Mouse (Mus musculus): ENCODE results near the gene Toporsl. TPM values are rescaled to one million over a fixed set of nuclear protein-coding genes. Genes with fewer than 3 reads are reported as not detected.

The Toporsl gene
- total RNA-seq, 1 experiment = 0.18 TPM

GRCm38 (mm10) chr4:52606923-52607322 lies 10.8 kb downstream of the Toporsl start:
- Histone ChIP-seq H3K36me3 (ENCODE audit: control insufficient read depth, insufficient read depth, low read length, poor library complexity, severe bottlenecking) (no peaks in the 10 kb centered on the region), H3K4me3 (ENCODE audit: insufficient read depth in 1 of 2, low read depth in 1 of 2, low read length in 2 of 2, poor library complexity in 1 of 2, severe bottlenecking in 1 of 2) (no peak overlapping the region), H3K4me1 (ENCODE audit: control insufficient read depth in 2 of 2, insufficient read depth in 2 of 2, low read length in 2 of 2, poor library complexity in 1 of 2) (no peaks in the 10 kb centered on the region), H3K9me3 (ENCODE audit: control insufficient read depth, insufficient read depth, low read depth, low read length) (no peaks in the 10 kb centered on the region), H3K9ac (ENCODE audit: insufficient read depth, low read depth, low read length, poor library complexity, severe bottlenecking) (no peak overlapping the region), H3K27ac (ENCODE audit: insufficient read depth, low read depth, low read length, poor library complexity, severe bottlenecking) (no peak overlapping the region)
- in situ Hi-C loops (cut with MboI; ENCODE audit: low sequenced_read_pairs in 2 of 2, unreplicated experiment in 2 of 2) = no loop called here
- TF ChIP-seq HCFC1 (IDR thresholded peaks at IDR 0.05; ENCODE audit: borderline replicate concordance, insufficient read depth, low read length) (no peak), ZNF384 (IDR thresholded peaks at IDR 0.05; ENCODE audit: low read depth, low read length) (no peak), MAFK (IDR thresholded peaks at IDR 0.05; ENCODE audit: insufficient read depth, low read depth, low read length) (no peak), CHD2 (IDR thresholded peaks at IDR 0.05; ENCODE audit: low read depth, low read length) (no peak), ZC3H11A (IDR thresholded peaks at IDR 0.05; ENCODE audit: borderline replicate concordance, low read depth, low read length) (no peak)
- DNase-seq (ENCODE audit: low read depth, low spot score) = no peak

GRCm38 (mm10) chr4:52634986-52635385 lies 38.9 kb downstream of the Toporsl start:
- Histone ChIP-seq H3K27ac (ENCODE audit: insufficient read depth, low read depth, low read length, poor library complexity, severe bottlenecking) (no peak overlapping the region), H3K36me3 (ENCODE audit: control insufficient read depth, insufficient read depth, low read length, poor library complexity, severe bottlenecking) (no peaks in the 10 kb centered on the region), H3K4me3 (ENCODE audit: insufficient read depth in 1 of 2, low read depth in 1 of 2, low read length in 2 of 2, poor library complexity in 1 of 2, severe bottlenecking in 1 of 2) (no peak overlapping the region), H3K9ac (ENCODE audit: insufficient read depth, low read depth, low read length, poor library complexity, severe bottlenecking) (no peak overlapping the region), H3K4me1 (ENCODE audit: control insufficient read depth in 2 of 2, insufficient read depth in 2 of 2, low read length in 2 of 2, poor library complexity in 1 of 2) (no peaks in the 10 kb centered on the region), H3K9me3 (ENCODE audit: control insufficient read depth, insufficient read depth, low read depth, low read length) (no peaks in the 10 kb centered on the region)
- no peak for DNase-seq (ENCODE audit: low read depth, low spot score)
- in situ Hi-C loops (cut with MboI; ENCODE audit: low sequenced_read_pairs in 2 of 2, unreplicated experiment in 2 of 2) = no loop called here
- no peak for TF ChIP-seq ZNF384 (IDR thresholded peaks at IDR 0.05; ENCODE audit: low read depth, low read length)
- TF ChIP-seq CHD2 (IDR thresholded peaks at IDR 0.05; ENCODE audit: low read depth, low read length) = no peak
- TF ChIP-seq ZC3H11A (IDR thresholded peaks at IDR 0.05; ENCODE audit: borderline replicate concordance, low read depth, low read length) = no peak
- no peak for TF ChIP-seq MAFK (IDR thresholded peaks at IDR 0.05; ENCODE audit: insufficient read depth, low read depth, low read length)
- no peak for TF ChIP-seq HCFC1 (IDR thresholded peaks at IDR 0.05; ENCODE audit: borderline replicate concordance, insufficient read depth, low read length)

- H3K27ac ChIP-seq (ENCODE audit: insufficient read depth, low read depth, low read length, poor library complexity, severe bottlenecking) = no peak overlapping the region
- no peak for DNase-seq (ENCODE audit: low read depth, low spot score)
- no peak for TF ChIP-seq ZC3H11A (IDR thresholded peaks at IDR 0.05; ENCODE audit: borderline replicate concordance, low read depth, low read length)
- TF ChIP-seq CHD2 (IDR thresholded peaks at IDR 0.05; ENCODE audit: low read depth, low read length) = no peak
- no peak for TF ChIP-seq ZNF384 (IDR thresholded peaks at IDR 0.05; ENCODE audit: low read depth, low read length)
- TF ChIP-seq HCFC1 (IDR thresholded peaks at IDR 0.05; ENCODE audit: borderline replicate concordance, insufficient read depth, low read length) = no peak
- TF ChIP-seq MAFK (IDR thresholded peaks at IDR 0.05; ENCODE audit: insufficient read depth, low read depth, low read length) = no peak
- H3K36me3 ChIP-seq (ENCODE audit: control insufficient read depth, insufficient read depth, low read length, poor library complexity, severe bottlenecking) = no peaks in the 10 kb centered on the region
- no peaks in the 10 kb centered on the region for H3K4me1 ChIP-seq (ENCODE audit: control insufficient read depth in 2 of 2, insufficient read depth in 2 of 2, low read length in 2 of 2, poor library complexity in 1 of 2)
- no peak overlapping the region for H3K4me3 ChIP-seq (ENCODE audit: insufficient read depth in 1 of 2, low read depth in 1 of 2, low read length in 2 of 2, poor library complexity in 1 of 2, severe bottlenecking in 1 of 2)
- no peaks in the 10 kb centered on the region for H3K9me3 ChIP-seq (ENCODE audit: control insufficient read depth, insufficient read depth, low read depth, low read length)
- no peak overlapping the region for H3K9ac ChIP-seq (ENCODE audit: insufficient read depth, low read depth, low read length, poor library complexity, severe bottlenecking)
- in situ Hi-C loops (cut with MboI; ENCODE audit: low sequenced_read_pairs in 2 of 2, unreplicated experiment in 2 of 2) = no loop called here
Measured at GRCm38 (mm10) chr4:52647791-52648190, 51.7 kb downstream of the Toporsl start.

DNA sequence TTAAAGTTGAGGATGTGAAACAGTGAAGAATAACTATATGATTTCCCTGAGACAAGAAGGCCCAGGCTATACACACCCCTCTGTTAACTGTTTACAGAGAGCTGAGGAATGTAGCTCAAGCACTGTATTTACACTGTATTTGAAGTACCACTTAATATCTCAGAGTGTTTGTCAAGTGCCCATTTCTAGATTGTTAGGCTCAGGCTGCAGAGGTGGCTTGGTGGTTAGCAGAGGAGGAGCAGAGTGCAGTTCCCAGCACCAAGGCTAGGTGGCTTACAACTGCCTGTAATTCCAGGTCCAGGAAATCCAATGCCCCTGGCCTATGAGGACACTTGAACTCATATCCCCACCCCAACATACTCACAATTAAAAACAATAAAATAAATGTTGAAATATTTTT lies 63.6 kb downstream of the Toporsl start:
- no peaks in the 10 kb centered on the region for H3K4me1 ChIP-seq (ENCODE audit: control insufficient read depth in 2 of 2, insufficient read depth in 2 of 2, low read length in 2 of 2, poor library complexity in 1 of 2)
- DNase-seq (ENCODE audit: low read depth, low spot score) = peak; percentile 8
- H3K9ac ChIP-seq (ENCODE audit: insufficient read depth, low read depth, low read length, poor library complexity, severe bottlenecking) = no peak overlapping the region
- in situ Hi-C loops (cut with MboI; ENCODE audit: low sequenced_read_pairs in 2 of 2, unreplicated experiment in 2 of 2) = no loop called here
- H3K36me3 ChIP-seq (ENCODE audit: control insufficient read depth, insufficient read depth, low read length, poor library complexity, severe bottlenecking) = no peaks in the 10 kb centered on the region
- H3K9me3 ChIP-seq (ENCODE audit: control insufficient read depth, insufficient read depth, low read depth, low read length) = no peaks in the 10 kb centered on the region
- TF ChIP-seq MAFK (IDR thresholded peaks at IDR 0.05; ENCODE audit: insufficient read depth, low read depth, low read length) (no peak), CHD2 (IDR thresholded peaks at IDR 0.05; ENCODE audit: low read depth, low read length) (no peak), ZC3H11A (IDR thresholded peaks at IDR 0.05; ENCODE audit: borderline replicate concordance, low read depth, low read length) (no peak), ZNF384 (IDR thresholded peaks at IDR 0.05; ENCODE audit: low read depth, low read length) (no peak), HCFC1 (IDR thresholded peaks at IDR 0.05; ENCODE audit: borderline replicate concordance, insufficient read depth, low read length) (no peak)
- H3K27ac ChIP-seq (ENCODE audit: insufficient read depth, low read depth, low read length, poor library complexity, severe bottlenecking) = no peak overlapping the region
- no peak overlapping the region for H3K4me3 ChIP-seq (ENCODE audit: insufficient read depth in 1 of 2, low read depth in 1 of 2, low read length in 2 of 2, poor library complexity in 1 of 2, severe bottlenecking in 1 of 2)

GRCm38 (mm10) chr4:52660701-52661117 lies 64.6 kb downstream of the Toporsl start:
- TF ChIP-seq HCFC1 (IDR thresholded peaks at IDR 0.05; ENCODE audit: borderline replicate concordance, insufficient read depth, low read length) (no peak), ZC3H11A (IDR thresholded peaks at IDR 0.05; ENCODE audit: borderline replicate concordance, low read depth, low read length) (no peak), CHD2 (IDR thresholded peaks at IDR 0.05; ENCODE audit: low read depth, low read length) (no peak), ZNF384 (IDR thresholded peaks at IDR 0.05; ENCODE audit: low read depth, low read length) (no peak), MAFK (IDR thresholded peaks at IDR 0.05; ENCODE audit: insufficient read depth, low read depth, low read length) (no peak)
- peak overlapping the region in 1 of 2 experiments; percentile 40; a peak in 2 of 4 replicates for H3K4me3 ChIP-seq (ENCODE audit: insufficient read depth in 1 of 2, low read depth in 1 of 2, low read length in 2 of 2, poor library complexity in 1 of 2, severe bottlenecking in 1 of 2)
- in situ Hi-C loops (cut with MboI; ENCODE audit: low sequenced_read_pairs in 2 of 2, unreplicated experiment in 2 of 2) = no loop called here
- no peaks in the 10 kb centered on the region for H3K4me1 ChIP-seq (ENCODE audit: control insufficient read depth in 2 of 2, insufficient read depth in 2 of 2, low read length in 2 of 2, poor library complexity in 1 of 2)
- no peak overlapping the region; the same call in 1 of the 2 replicates for H3K27ac ChIP-seq (ENCODE audit: insufficient read depth, low read depth, low read length, poor library complexity, severe bottlenecking)
- H3K9me3 ChIP-seq (ENCODE audit: control insufficient read depth, insufficient read depth, low read depth, low read length) = no peaks in the 10 kb centered on the region
- H3K9ac ChIP-seq (ENCODE audit: insufficient read depth, low read depth, low read length, poor library complexity, severe bottlenecking) = no peak overlapping the region
- H3K36me3 ChIP-seq (ENCODE audit: control insufficient read depth, insufficient read depth, low read length, poor library complexity, severe bottlenecking) = no peaks in the 10 kb centered on the region
- peak; percentile 80 for DNase-seq (ENCODE audit: low read depth, low spot score)

All from ES-E14 (cell line).